Mouse (Mus musculus): Measurements from ENCODE around the gene Cep152. TPM values are rescaled to one million over a fixed set of nuclear protein-coding genes. Genes with fewer than 3 reads are reported as not detected.

Gene Cep152
- polyA plus RNA-seq, 1 experiment from 2014 or later = 2.8 TPM

GRCm38 (mm10) chr2:125662517-125662916 is 37.6 kb upstream of the Cep152 start:
- Histone ChIP-seq H3K9ac (no peak overlapping the region), H3K27me3 (ENCODE audit: control insufficient read depth, insufficient read depth, low read length) (no peaks in the 10 kb centered on the region), H3K9me3 (ENCODE audit: control insufficient read depth, low read length) (no peaks in the 10 kb centered on the region), H3K4me3 (replicated peaks; ENCODE audit: low read length) (no peak overlapping the region), H3K4me1 (replicated peaks; ENCODE audit: control insufficient read depth, insufficient read depth, low read length) (peaks cover 2% of the 10 kb centered on the region; the same call in 1 of the 2 replicates), H3K36me3 (replicated peaks; ENCODE audit: control insufficient read depth, insufficient read depth) (no peaks in the 10 kb centered on the region), H3K4me2 (replicated peaks) (no peak overlapping the region), H3K27ac (no peak overlapping the region)
- no peak for ATAC-seq (ENCODE audit: low FRiP score)
- WGBS = 89% methylated on average over 3 of the region's 3 CpGs
- no peak for DNase-seq (ENCODE audit: low spot score)

GRCm38 (mm10) chr2:125661156-125661555 is 36.2 kb upstream of the Cep152 start:
- no peaks in the 10 kb centered on the region for H3K36me3 ChIP-seq (replicated peaks; ENCODE audit: control insufficient read depth, insufficient read depth)
- DNase-seq (ENCODE audit: low spot score) = no peak
- peaks cover 2% of the 10 kb centered on the region; the same call in 1 of the 2 replicates for H3K4me1 ChIP-seq (replicated peaks; ENCODE audit: control insufficient read depth, insufficient read depth, low read length)
- no peaks in the 10 kb centered on the region for H3K9me3 ChIP-seq (ENCODE audit: control insufficient read depth, low read length)
- H3K4me2 ChIP-seq (replicated peaks) = peak overlapping the region; percentile 47
- H3K27me3 ChIP-seq (ENCODE audit: control insufficient read depth, insufficient read depth, low read length) = no peaks in the 10 kb centered on the region
- ATAC-seq (ENCODE audit: low FRiP score) = no peak
- H3K9ac ChIP-seq = peak overlapping the region; percentile 22; the same call in 1 of the 2 replicates
- H3K27ac ChIP-seq = no peak overlapping the region
- H3K4me3 ChIP-seq (replicated peaks; ENCODE audit: low read length) = no peak overlapping the region
- 77% methylated on average over 4 of the region's 4 CpGs for WGBS

GRCm38 (mm10) chr2:125660537-125661130 is 35.7 kb upstream of the Cep152 start:
- Histone ChIP-seq H3K27ac (no peak overlapping the region), H3K4me1 (replicated peaks; ENCODE audit: control insufficient read depth, insufficient read depth, low read length) (peaks cover 2% of the 10 kb centered on the region; the same call in 1 of the 2 replicates), H3K9ac (peak overlapping the region; percentile 22; the same call in 1 of the 2 replicates), H3K27me3 (ENCODE audit: control insufficient read depth, insufficient read depth, low read length) (no peaks in the 10 kb centered on the region), H3K9me3 (ENCODE audit: control insufficient read depth, low read length) (no peaks in the 10 kb centered on the region), H3K4me2 (replicated peaks) (peak overlapping the region; percentile 47), H3K36me3 (replicated peaks; ENCODE audit: control insufficient read depth, insufficient read depth) (no peaks in the 10 kb centered on the region), H3K4me3 (replicated peaks; ENCODE audit: low read length) (peak overlapping the region; percentile 15; the same call in 1 of the 2 replicates)
- peak; percentile 64; the same call in 1 of the 2 replicates for ATAC-seq (ENCODE audit: low FRiP score)
- WGBS = 40% methylated on average over 20 of the region's 20 CpGs
- DNase-seq (ENCODE audit: low spot score) = no peak

- no peak overlapping the region for H3K27ac ChIP-seq
- WGBS = 17% methylated on average over 10 of the region's 10 CpGs
- peak overlapping the region; percentile 15; the same call in 1 of the 2 replicates for H3K4me3 ChIP-seq (replicated peaks; ENCODE audit: low read length)
- H3K27me3 ChIP-seq (ENCODE audit: control insufficient read depth, insufficient read depth, low read length) = no peaks in the 10 kb centered on the region
- no peaks in the 10 kb centered on the region for H3K36me3 ChIP-seq (replicated peaks; ENCODE audit: control insufficient read depth, insufficient read depth)
- H3K4me1 ChIP-seq (replicated peaks; ENCODE audit: control insufficient read depth, insufficient read depth, low read length) = peaks cover 2% of the 10 kb centered on the region; the same call in 1 of the 2 replicates
- H3K9ac ChIP-seq = 0 out of 2 replicates have a peak overlapping the region, but pooled peaks have one; percentile 19
- DNase-seq (ENCODE audit: low spot score) (peak; percentile 87), ATAC-seq (ENCODE audit: low FRiP score) (peak; percentile 75)
- H3K4me2 ChIP-seq (replicated peaks) = peak overlapping the region; percentile 47
- H3K9me3 ChIP-seq (ENCODE audit: control insufficient read depth, low read length) = no peaks in the 10 kb centered on the region
Observed at GRCm38 (mm10) chr2:125659823-125660536, 35.1 kb upstream of the Cep152 start.

GRCm38 (mm10) chr2:125655391-125655790 is 30.5 kb upstream of the Cep152 start:
- no peaks in the 10 kb centered on the region for H3K27me3 ChIP-seq (ENCODE audit: control insufficient read depth, insufficient read depth, low read length)
- H3K27ac ChIP-seq = no peak overlapping the region
- H3K4me1 ChIP-seq (replicated peaks; ENCODE audit: control insufficient read depth, insufficient read depth, low read length) = no peaks in the 10 kb centered on the region
- no peak overlapping the region for H3K4me3 ChIP-seq (replicated peaks; ENCODE audit: low read length)
- no peaks in the 10 kb centered on the region for H3K36me3 ChIP-seq (replicated peaks; ENCODE audit: control insufficient read depth, insufficient read depth)
- DNase-seq (ENCODE audit: low spot score) = no peak
- 91% methylated on average over 9 of the region's 9 CpGs for WGBS
- H3K4me2 ChIP-seq (replicated peaks) = no peak overlapping the region
- no peak overlapping the region for H3K9ac ChIP-seq
- ATAC-seq (ENCODE audit: low FRiP score) = no peak
- H3K9me3 ChIP-seq (ENCODE audit: control insufficient read depth, low read length) = no peaks in the 10 kb centered on the region

GRCm38 (mm10) chr2:125653286-125653685 is 28.4 kb upstream of the Cep152 start:
- no peak overlapping the region for H3K9ac ChIP-seq
- no peak for DNase-seq (ENCODE audit: low spot score)
- no peak for ATAC-seq (ENCODE audit: low FRiP score)

GRCm38 (mm10) chr2:125651563-125651962 is 26.6 kb upstream of the Cep152 start:
- no peak overlapping the region for H3K9ac ChIP-seq
- no peaks in the 10 kb centered on the region for H3K9me3 ChIP-seq (ENCODE audit: control insufficient read depth, low read length)
- no peaks in the 10 kb centered on the region for H3K27me3 ChIP-seq (ENCODE audit: control insufficient read depth, insufficient read depth, low read length)
- no peaks in the 10 kb centered on the region for H3K36me3 ChIP-seq (replicated peaks; ENCODE audit: control insufficient read depth, insufficient read depth)
- DNase-seq (ENCODE audit: low spot score) = no peak
- no peak overlapping the region for H3K4me2 ChIP-seq (replicated peaks)
- no peak overlapping the region for H3K27ac ChIP-seq
- no peak for ATAC-seq (ENCODE audit: low FRiP score)
- 53% methylated on average over 8 of the region's 8 CpGs for WGBS
- H3K4me3 ChIP-seq (replicated peaks; ENCODE audit: low read length) = no peak overlapping the region
- no peaks in the 10 kb centered on the region for H3K4me1 ChIP-seq (replicated peaks; ENCODE audit: control insufficient read depth, insufficient read depth, low read length)

More at GRCm38 (mm10) chr2:125653286-125653685, 28.4 kb upstream of the Cep152 start:
- whole genome bisulfite sequencing = 96% methylated on average over 2 of the region's 2 CpGs
- no peaks in the 10 kb centered on the region for H3K27me3 ChIP-seq (ENCODE audit: control insufficient read depth, insufficient read depth, low read length)
- no peak overlapping the region for H3K4me2 ChIP-seq (replicated peaks)
- H3K9me3 ChIP-seq (ENCODE audit: control insufficient read depth, low read length) = no peaks in the 10 kb centered on the region
- H3K4me3 ChIP-seq (replicated peaks; ENCODE audit: low read length) = no peak overlapping the region
- H3K4me1 ChIP-seq (replicated peaks; ENCODE audit: control insufficient read depth, insufficient read depth, low read length) = no peaks in the 10 kb centered on the region
- H3K27ac ChIP-seq = no peak overlapping the region
- H3K36me3 ChIP-seq (replicated peaks; ENCODE audit: control insufficient read depth, insufficient read depth) = no peaks in the 10 kb centered on the region

- no peaks in the 10 kb centered on the region for H3K4me1 ChIP-seq (replicated peaks; ENCODE audit: control insufficient read depth, insufficient read depth, low read length)
- no peak overlapping the region for H3K4me2 ChIP-seq (replicated peaks)
- 94% methylated on average over 14 of the region's 14 CpGs for WGBS
- H3K9ac ChIP-seq = no peak overlapping the region
- no peaks in the 10 kb centered on the region for H3K9me3 ChIP-seq (ENCODE audit: control insufficient read depth, low read length)
- H3K4me3 ChIP-seq (replicated peaks; ENCODE audit: low read length) = no peak overlapping the region
- no peaks in the 10 kb centered on the region for H3K27me3 ChIP-seq (ENCODE audit: control insufficient read depth, insufficient read depth, low read length)
- ATAC-seq (ENCODE audit: low FRiP score) = no peak
- no peak for DNase-seq (ENCODE audit: low spot score)
- no peaks in the 10 kb centered on the region for H3K36me3 ChIP-seq (replicated peaks; ENCODE audit: control insufficient read depth, insufficient read depth)
- no peak overlapping the region for H3K27ac ChIP-seq
Observed at GRCm38 (mm10) chr2:125650742-125651352, 25.9 kb upstream of the Cep152 start.

GRCm38 (mm10) chr2:125650038-125650437 is 25.1 kb upstream of the Cep152 start:
- 93% methylated on average over 5 of the region's 5 CpGs for WGBS
- Histone ChIP-seq H3K4me3 (replicated peaks; ENCODE audit: low read length) (no peak overlapping the region), H3K9me3 (ENCODE audit: control insufficient read depth, low read length) (no peaks in the 10 kb centered on the region)

More at GRCm38 (mm10) chr2:125650038-125650437, 25.1 kb upstream of the Cep152 start:
- Histone ChIP-seq H3K27ac (no peak overlapping the region), H3K9ac (no peak overlapping the region), H3K27me3 (ENCODE audit: control insufficient read depth, insufficient read depth, low read length) (no peaks in the 10 kb centered on the region), H3K4me2 (replicated peaks) (no peak overlapping the region), H3K36me3 (replicated peaks; ENCODE audit: control insufficient read depth, insufficient read depth) (no peaks in the 10 kb centered on the region), H3K4me1 (replicated peaks; ENCODE audit: control insufficient read depth, insufficient read depth, low read length) (no peaks in the 10 kb centered on the region; the same call in 1 of the 2 replicates)
- ATAC-seq (ENCODE audit: low FRiP score) = no peak
- DNase-seq (ENCODE audit: low spot score) = no peak

Measured in hindbrain, embryonic 14.5 days (tissue).